Comparison of ENCODE assay signal across 8 mouse cellular contexts in the genomic region with DNA sequence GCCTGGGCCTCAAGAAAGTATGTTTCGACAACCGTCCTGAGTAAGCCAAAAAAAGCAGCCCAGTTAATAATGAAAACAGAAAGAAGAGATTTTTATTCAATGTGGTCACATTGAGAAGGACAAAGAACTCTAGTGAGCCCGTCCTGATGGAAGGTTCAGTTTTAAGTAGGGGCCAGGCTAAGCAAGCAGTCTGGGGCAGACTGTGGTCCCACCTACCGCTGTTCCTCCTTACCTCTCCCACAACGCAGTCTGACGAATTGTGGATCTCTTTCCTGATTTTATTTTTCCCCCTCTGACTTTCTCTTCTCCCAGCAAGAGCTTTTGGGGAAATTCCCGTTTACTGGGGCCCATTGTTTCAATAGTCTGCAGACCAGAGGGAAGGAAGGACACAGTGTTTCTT. TPM values are rescaled to one million over a fixed set of nuclear protein-coding genes. Genes with fewer than 3 reads are reported as not detected.
DNase-seq lines count a peak whose midpoint lies in the region; ATAC-seq and TF ChIP-seq lines count a peak whose summit lies in the region.

No protein-coding gene starts in this region.

- in situ Hi-C loops in ES-E14 (cut with MboI; ENCODE audit: low sequenced_read_pairs in 2 of 2, unreplicated experiment in 2 of 2): no loop called here

- ATAC-seq in heart, embryonic 12.5 days (ENCODE audit: insufficient number of reproducible peaks, low FRiP score): peak; percentile 3; the same call in 1 of the 2 replicates

- peak overlapping the region; percentile 57 for H3K9ac ChIP-seq in heart, embryonic 12.5 days
- peak overlapping the region; percentile 69; the same call in 1 of the 2 replicates for H3K9ac ChIP-seq in ES-E14 (ENCODE audit: insufficient read depth, low read depth, low read length, poor library complexity, severe bottlenecking)

- peak overlapping the region; percentile 20; the same call in 1 of the 2 replicates for H3K4me3 ChIP-seq in heart, embryonic 12.5 days
- H3K4me3 ChIP-seq in ES-E14 (ENCODE audit: insufficient read depth in 1 of 2, low read depth in 1 of 2, low read length in 2 of 2, poor library complexity in 1 of 2, severe bottlenecking in 1 of 2): peak overlapping the region in 1 of 2 experiments; percentile 66; a peak in 3 of 4 replicates
- H3K4me3 ChIP-seq in midbrain, embryonic 10.5 days: peak overlapping the region; percentile 54

- no peaks in the 10 kb centered on the region for H3K27me3 ChIP-seq in heart, embryonic 12.5 days (replicated peaks)
- H3K27me3 ChIP-seq in midbrain, embryonic 10.5 days (ENCODE audit: low read depth, poor library complexity, severe bottlenecking): no peaks in the 10 kb centered on the region

- DNase-seq in heart, postnatal 36 days: no peak
- DNase-seq in ES-E14 (ENCODE audit: low read depth, low spot score): no peak
- peak; percentile 38 for DNase-seq in heart, postnatal 4 days
- DNase-seq in midbrain, embryonic 10.5 days (ENCODE audit: low spot score): no peak
- DNase-seq in right cerebral cortex, postnatal 4 days: no peak
- DNase-seq in layer of hippocampus, postnatal 25 days (ENCODE audit: extremely low spot score in 1 of 2, low spot score in 1 of 2): no peak
- DNase-seq in layer of hippocampus, adult 9-11 months: no peak

- 16% methylated on average over 7 of the region's 7 CpGs for WGBS in heart, embryonic 12.5 days
- 19% methylated on average over 7 of the region's 7 CpGs for WGBS in midbrain, embryonic 10.5 days

- H3K4me2 ChIP-seq in heart, embryonic 12.5 days: peak overlapping the region; percentile 69

- peaks cover 32% of the 10 kb centered on the region for H3K4me1 ChIP-seq in heart, embryonic 12.5 days (replicated peaks)
- peaks cover 14 to 16% of the 10 kb centered on the region in 2 experiments for H3K4me1 ChIP-seq in ES-E14 (ENCODE audit: control insufficient read depth in 2 of 2, insufficient read depth in 2 of 2, low read length in 2 of 2, poor library complexity in 1 of 2)
- peaks cover 42% of the 10 kb centered on the region for H3K4me1 ChIP-seq in midbrain, embryonic 10.5 days

- intact Hi-C loops in heart, postnatal 36 days (cut with DNase I): loop anchor here (1.0 kb wide), 2 partner anchors 22 to 25 kb away; partner anchors contain the start of gene Nedd4

- H3K36me3 ChIP-seq in heart, embryonic 12.5 days: no peaks in the 10 kb centered on the region
- no peaks in the 10 kb centered on the region for H3K36me3 ChIP-seq in ES-E14 (ENCODE audit: control insufficient read depth, insufficient read depth, low read length, poor library complexity, severe bottlenecking)
- H3K36me3 ChIP-seq in midbrain, embryonic 10.5 days: no peaks in the 10 kb centered on the region

- H3K27ac ChIP-seq in heart, embryonic 12.5 days (ENCODE audit: poor library complexity, severe bottlenecking): peak overlapping the region; percentile 99
- peak overlapping the region; percentile 91 for H3K27ac ChIP-seq in ES-E14 (ENCODE audit: insufficient read depth, low read depth, low read length, poor library complexity, severe bottlenecking)
- H3K27ac ChIP-seq in midbrain, embryonic 10.5 days (replicated peaks): peak overlapping the region; percentile 97

- no peaks in the 10 kb centered on the region for H3K9me3 ChIP-seq in heart, embryonic 12.5 days (replicated peaks)
- H3K9me3 ChIP-seq in ES-E14 (ENCODE audit: control insufficient read depth, insufficient read depth, low read depth, low read length): no peaks in the 10 kb centered on the region
- no peaks in the 10 kb centered on the region for H3K9me3 ChIP-seq in midbrain, embryonic 10.5 days (replicated peaks)

TF ChIP-seq in ES-E14, 5 proteins besides CTCF, POLR2A, EP300 and RAD21:
- no peak for TF ChIP-seq ZC3H11A (IDR thresholded peaks at IDR 0.05; ENCODE audit: borderline replicate concordance, low read depth, low read length)
- no peak for TF ChIP-seq MAFK (IDR thresholded peaks at IDR 0.05; ENCODE audit: insufficient read depth, low read depth, low read length)
- TF ChIP-seq CHD2 (IDR thresholded peaks at IDR 0.05; ENCODE audit: low read depth, low read length): no peak
- TF ChIP-seq HCFC1 (IDR thresholded peaks at IDR 0.05; ENCODE audit: borderline replicate concordance, insufficient read depth, low read length): no peak
- TF ChIP-seq ZNF384 (IDR thresholded peaks at IDR 0.05; ENCODE audit: low read depth, low read length): no peak

RNA-seq across cellular contexts. Expression of gene Nedd4, which starts 21.5 kb away (rescaled TPM):
- 624 and 643 TPM in 2 replicates for polyA plus RNA-seq in heart, embryonic 12.5 days (2016; fragmentation: Nextera tagmentation; extraction: Ambion mirVana)
- total RNA-seq in heart, postnatal 36 days (2021): 100 to 1,000 TPM; 366 to 383 TPM
- 302 and 324 TPM in 2 replicates for total RNA-seq in ES-E14 (2012; rRNA removed)
- 100 to 1,000 TPM; 610 to 637 TPM for total RNA-seq in heart, postnatal 4 days (2021)
- 605 and 682 TPM in 2 replicates for polyA plus RNA-seq in midbrain, embryonic 10.5 days (2016; fragmentation: Nextera tagmentation; extraction: Ambion mirVana)
- 100 to 1,000 TPM; 297 to 304 TPM for total RNA-seq in layer of hippocampus, postnatal 25 days (2021)
